Mouse (Mus musculus) fat pad, adult 2 months (tissue): Measurements from ENCODE around the gene Mcrip2.

Experiments used
- DNase-seq: peaks from one replicate; pipeline ENCODE4 v3.0.0-alpha.2; 2011; ENCODE audit warnings: low read depth, low spot score; ENCODE audit errors: extremely low read depth

The Mcrip2 gene

DNA sequence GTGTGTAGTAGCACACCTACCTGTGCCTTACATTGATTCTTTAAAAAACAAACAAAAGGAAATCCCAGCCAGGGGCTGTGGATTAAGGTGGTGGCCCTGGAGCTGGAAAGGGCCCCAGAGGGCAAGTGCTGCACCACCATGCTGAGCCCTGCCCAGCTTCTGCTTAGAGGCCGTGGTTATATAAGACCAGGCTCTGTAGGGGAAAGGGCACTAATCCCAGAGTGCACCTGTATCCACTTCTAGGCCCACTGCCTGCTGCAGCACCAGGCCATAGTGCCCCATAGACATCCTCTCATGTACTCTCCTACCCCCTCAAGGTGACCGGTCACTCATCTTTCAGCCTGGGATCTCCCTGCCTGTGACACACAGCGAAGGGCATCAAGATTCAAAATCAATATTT is 2.4 kb downstream of the Mcrip2 start:
- no peak for DNase-seq

DNA sequence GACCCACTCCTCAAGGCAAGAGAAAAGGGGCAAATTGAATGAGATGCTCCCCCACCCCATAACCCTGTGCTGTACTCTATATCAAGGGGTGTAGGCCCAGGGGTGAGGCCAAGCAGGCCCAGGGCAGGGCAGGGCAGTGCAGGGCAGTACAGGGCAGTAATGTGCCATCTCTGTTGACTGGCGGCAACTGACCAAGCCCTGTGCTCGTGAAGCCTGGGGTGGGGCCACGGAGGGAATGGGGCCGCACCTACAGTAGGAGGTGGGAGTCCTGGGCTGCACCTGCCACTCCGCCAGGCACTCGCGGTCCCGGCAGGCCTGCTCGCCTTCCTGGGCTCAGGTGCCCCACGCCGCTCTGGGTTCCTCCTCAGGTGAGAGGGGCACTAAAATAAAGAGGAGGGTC is 3.3 kb downstream of the Mcrip2 start:
- DNase-seq, result no peak

DNA sequence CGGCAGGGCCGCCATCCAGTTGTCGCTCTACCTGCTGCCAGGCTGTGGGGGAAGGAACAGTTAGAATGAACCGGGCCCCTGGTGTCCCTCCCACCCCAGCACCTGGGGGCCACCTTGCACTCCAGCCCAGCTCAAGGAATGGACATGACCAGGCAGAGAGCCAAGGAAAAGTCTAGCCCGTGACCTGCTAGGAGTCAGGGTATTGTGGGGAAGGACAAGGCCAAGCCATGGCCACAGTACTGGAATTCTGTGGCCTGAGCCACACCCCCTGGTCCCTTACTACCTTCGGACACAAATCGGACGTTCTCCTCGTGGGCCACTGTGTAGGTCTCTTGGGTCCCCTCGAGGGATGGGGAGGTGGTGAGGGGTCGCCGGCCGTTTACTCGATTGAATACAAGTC is 4.3 kb downstream of the Mcrip2 start:
- no peak for DNase-seq

DNA sequence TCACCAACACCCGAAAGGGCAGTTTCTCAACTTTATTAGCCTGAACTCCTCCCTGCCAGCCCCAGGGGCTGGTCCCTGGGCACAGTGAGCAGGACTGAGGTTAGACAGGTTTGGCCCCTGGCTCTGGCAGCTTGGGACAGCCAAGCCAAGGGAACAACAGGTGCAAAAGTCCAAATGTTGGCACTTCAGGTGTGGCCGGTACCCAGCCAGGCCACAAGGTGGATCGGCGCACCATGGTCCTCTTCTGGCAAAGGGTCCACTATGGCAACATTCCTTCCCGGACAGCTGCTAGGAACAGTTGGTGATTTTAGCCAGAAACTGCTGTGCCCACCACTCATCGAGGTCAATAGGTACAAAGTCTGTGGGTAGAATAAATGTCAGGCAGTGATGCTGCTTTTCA is 4.9 kb downstream of the Mcrip2 start:
- DNase-seq, result no peak

DNA sequence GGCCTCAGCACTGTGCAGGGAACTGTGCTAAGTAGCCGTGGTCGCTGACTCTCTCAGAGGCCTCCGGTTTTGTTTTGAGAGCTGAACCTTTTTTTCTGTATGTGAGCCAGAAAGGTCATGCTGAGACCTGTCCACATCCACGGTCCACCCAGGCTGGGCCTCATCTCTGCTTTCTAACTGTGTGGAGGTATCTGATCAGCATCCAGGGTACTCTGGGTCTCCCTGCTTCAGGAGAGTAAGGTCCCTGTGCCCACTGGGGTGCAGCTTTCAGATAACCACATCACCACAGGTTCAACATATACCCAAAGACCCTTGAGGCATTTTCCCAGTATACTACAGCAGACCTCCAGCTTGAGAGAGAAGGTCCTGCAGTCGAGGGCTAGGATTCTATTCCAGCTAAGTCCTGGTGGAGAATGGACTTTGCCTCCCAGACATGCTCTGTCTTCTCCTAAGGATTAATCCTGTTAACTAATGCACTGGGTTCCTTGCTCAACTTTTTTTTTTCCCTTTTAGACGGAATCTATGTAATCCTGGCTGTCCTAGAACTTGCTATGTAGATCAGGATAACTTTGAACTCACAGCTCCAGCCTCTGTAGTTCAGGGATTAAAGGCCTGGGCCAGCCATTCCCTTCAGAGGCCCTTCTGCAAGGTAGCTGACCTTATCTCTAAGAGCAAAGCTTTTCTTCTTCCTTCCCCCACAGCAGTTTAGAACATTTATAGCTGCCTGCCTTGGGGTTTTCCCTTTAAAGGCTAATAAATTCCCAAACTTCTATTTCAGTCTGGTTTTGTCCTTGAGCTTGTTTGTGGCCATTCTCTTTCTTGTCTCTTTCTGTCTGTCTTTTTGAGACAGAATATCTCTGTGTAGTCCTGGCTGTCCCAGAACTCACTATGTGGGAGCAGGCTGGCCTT is 6.6 kb downstream of the Mcrip2 start:
- no peak for DNase-seq

DNA sequence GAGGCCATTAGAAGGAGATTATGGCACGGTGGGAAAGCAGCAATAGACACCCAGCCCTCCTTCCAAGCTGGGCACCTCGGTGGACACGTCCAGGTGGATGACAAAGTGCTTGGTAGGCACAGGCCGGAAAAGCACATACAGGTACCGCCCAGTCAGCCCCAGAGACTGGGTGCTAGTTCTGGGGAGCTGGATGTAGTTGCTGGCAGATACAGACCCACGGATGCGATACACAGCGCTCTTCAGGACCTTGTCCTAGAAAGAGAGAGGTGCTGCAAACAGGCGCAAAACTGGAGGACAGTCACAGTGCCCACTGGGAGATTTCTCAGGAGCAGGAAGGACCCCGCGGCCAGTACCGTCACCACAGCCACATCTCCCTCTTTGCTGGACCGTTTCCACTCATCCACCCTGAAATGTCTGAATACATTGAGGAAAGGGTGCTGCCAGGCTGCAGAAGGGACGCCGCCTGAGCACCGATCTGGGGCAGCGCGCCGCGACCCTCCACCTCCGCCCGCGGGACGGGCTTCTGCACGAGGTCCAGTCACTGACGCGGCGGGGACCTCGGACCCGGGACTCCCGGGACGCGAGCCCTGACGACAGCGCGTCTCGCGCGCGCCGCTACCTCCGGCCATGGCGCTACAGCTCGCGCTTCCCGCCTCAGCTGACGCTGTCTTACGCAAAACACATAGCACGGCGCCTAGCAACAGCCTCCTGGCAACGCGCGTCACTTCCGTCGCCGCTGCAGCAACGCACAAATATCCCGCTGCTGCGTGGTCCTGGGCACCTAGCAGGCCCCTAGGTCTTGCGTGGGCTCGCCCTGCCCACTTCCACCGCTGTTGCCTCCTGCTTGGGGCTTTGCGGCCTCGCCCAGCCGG is 7.5 kb downstream of the Mcrip2 start, which contains the start of gene Wdr90:
TSS of gene Wdr90 (minus strand) at position 670 of the 872 bp plus-strand sequence.
- DNase-seq, result no peak

- DNase-seq, result no peak
Measured at GRCm38 (mm10) chr17:25860229-25860628, 8.3 kb downstream of the Mcrip2 start.

DNA sequence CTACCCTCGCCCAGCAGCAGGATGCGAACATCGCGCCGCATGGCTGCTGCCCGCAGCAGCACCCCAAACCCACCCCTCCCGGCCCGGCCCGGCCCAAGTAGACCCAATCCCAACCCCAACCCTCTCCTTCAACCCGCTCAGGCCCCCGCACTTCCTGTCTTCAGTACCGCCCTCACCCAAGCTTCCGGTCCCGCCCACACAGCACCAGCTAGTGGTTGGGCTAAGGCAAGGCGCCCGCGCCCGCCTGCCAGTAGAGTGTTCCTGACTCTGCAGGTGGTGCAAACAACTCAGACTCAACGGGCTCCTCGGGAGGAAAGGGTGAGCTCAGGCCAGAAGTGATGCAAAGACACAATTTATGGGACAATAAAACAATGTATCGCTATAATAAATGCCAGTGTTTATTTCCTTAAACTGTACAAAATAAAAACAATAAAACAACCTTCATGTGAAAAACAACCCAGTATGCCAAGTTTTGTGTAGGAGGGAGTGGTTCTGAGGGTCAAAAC is 24.1 kb downstream of the Mcrip2 start, which contains the start of gene Rhot2:
TSS of gene Rhot2 (minus strand) at position 456 of the 506 bp plus-strand sequence.
- DNase-seq, result no peak

DNA sequence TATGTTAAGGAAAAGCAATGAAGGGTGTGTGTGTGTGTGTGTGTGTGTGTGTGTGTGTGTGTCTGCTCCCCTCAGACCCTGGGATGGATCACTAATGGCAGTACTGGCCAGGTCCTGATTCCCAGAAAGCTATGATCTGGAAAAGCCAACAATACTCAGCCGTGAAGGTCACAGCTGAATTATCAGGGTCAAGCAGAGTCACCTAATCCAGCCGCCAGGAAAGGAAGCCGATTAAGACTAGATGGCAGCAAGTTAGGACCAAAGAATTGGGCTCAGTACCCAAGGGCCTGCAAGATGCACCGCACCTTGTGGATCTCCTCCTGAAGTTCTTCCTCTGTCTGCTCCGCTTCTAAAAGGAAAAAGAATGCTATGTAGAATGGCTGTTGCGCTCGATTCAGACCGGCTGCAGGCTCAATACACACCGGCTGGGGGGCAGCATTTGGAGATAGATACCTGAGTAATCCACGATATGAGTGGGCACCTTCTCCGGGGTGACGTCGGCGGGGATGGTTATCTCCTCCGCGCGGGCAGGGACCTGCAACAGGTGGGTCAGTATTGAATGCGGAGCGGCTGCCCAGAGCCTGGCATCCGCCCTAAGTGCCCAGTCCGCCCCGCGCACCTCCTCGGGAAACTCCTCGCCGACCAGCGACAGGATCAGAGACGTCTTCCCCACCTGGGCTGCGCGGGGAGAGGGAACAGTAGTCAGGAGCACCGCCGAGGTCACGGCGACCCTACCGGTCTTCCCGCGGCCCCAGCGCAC is 24.7 kb downstream of the Mcrip2 start:
- no peak for DNase-seq

DNA sequence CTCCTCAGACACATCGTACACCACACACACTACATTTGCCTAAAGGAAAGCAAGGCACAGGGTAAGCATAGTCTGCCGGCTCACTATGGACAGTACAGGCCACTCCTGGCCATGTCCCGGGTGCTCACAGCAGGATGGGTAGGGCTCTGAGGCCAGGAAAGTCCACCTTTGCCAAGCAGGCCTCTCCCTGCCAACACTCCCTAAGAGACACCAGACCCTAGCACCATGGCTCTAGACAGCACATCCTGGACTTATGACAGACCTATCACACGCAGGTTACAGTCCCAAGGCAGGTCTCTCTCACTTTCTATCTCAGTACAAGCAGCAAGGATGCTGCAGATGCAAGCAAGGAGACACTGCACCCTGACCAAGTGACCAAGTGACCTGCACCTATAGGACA is 25.4 kb downstream of the Mcrip2 start:
- no peak for DNase-seq

- no peak for DNase-seq
Measured at GRCm38 (mm10) chr17:25842509-25842908, 26.1 kb downstream of the Mcrip2 start.

DNA sequence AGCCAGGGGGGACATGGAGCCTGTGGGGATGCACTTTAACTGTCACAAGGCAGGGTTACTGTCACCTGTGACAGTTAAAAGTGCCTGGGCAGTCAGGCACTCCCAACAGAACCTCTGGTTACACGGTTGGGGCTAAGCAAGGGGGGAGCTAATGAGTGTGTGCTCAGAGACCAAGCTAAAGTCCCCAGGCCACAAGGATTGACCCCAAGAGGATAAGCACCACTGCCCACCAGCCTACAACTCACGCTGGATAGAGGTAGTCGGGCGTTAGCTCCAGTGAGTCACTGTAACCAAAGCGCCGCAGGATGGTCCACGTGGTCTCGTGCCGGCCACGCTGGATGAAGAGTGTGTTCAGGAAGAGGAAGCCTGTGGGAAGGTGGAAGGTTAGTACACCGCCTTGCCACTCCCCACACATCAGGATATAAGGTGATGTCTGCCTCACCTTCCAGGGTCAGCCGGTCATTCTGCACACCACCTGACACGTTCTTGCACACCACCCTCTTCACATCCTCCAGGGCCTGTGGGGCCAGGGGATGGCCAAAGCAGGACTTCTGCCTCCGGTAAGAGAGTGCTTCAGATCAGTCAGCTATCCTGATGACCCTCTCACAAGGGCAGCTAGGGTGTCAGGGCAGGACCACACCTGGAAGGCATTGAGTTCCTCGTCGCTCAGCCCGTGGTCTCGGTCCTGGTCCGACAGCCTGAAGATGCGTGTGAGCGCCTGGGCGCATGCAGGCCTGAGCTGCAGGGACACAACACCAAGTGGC is 27.3 kb downstream of the Mcrip2 start, which contains the start of gene Gm20683:
TSS of gene Gm20683 (minus strand) at position 647 of the 764 bp plus-strand sequence.
- no peak for DNase-seq

DNA sequence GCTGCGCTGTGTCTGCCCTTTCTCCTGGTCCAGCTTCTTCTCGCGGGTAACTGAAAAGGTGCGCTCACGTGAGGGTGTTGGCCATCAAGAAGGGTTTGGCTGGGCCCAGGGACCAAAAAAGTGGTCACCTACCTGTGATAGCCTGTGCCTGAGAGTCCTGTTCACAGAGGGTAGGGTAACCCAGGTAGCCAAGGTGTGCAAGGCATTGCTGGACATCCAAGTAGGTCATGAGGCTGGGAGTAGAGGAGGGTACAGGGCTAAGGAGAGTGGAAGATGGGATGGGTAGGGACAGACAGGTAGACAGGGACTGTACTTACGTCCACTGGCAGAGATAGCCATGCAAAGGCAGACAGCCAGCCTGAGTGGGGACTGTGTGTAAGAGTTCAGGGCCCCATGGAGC is 28.0 kb downstream of the Mcrip2 start:
- no peak for DNase-seq

DNA sequence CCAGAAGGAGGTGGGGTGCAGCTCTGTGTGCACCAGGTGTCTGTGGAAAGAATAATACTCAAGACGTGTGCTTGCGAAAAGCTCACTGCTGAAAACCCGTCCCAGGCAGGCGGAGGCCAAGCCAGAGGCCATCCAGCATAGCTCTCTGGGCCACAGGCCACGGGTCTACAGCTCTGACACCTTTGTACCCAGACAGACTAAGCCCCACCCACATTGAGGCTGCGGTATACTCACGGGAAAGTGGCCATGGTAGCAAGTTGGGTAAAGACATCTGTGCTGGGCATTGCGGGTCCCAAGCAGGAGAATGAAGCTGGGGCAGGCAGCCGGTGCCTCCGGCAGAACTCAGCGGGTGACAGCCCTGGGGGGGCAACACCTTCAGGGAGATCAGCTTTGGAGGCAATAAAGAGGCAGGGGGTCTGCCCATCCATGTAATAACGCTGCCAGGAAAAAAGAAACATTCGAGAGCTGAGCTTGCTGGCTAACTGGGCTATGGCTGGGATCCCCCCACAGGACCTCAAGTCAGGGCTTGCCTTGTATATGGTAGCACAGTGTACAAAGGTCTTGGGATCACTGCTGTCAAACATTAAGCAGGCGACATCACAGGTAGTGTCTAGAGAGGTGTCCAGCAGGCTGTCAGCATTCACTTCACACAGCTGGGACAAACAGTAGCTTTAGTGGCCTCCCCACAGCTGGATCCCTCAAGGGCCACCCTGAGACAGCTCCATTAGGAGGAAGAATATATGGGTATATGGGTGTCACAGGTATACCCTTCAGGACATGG is 28.9 kb downstream of the Mcrip2 start:
- DNase-seq, result no peak

GRCm38 (mm10) chr17:25838904-25839303 is 29.7 kb downstream of the Mcrip2 start:
- DNase-seq, result no peak

DNA sequence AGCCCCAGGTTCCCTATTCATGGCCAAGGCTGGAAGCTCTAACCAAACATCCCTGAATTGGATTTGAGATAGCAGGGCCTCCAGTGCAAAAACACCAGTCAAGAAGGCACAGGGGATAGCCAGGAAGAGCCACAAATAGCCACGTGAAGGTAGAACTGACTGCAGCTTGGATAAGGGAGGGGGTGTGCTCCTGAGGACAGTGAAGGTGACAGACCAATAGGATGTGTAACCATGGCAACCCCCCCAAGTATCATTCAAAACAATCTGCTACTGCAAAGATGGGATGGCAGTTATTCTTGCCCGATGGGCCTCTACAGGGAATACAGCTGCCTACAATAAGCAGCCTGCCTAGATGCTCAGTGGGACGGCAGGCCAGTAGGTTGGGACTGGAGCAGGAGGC is 31.0 kb downstream of the Mcrip2 start:
- no peak for DNase-seq

GRCm38 (mm10) chr17:25837076-25837410 is 31.5 kb downstream of the Mcrip2 start, which contains the start of gene Rhbdl1:
Rhbdl1 (minus strand) TSS chr17:25837295.
- DNase-seq, result no peak

GRCm38 (mm10) chr17:25836397-25837075 is 32.0 kb downstream of the Mcrip2 start:
- DNase-seq, result no peak

GRCm38 (mm10) chr17:25835816-25836215 is 32.7 kb downstream of the Mcrip2 start:
- no peak for DNase-seq
